Mouse (Mus musculus): Measurements from ENCODE around the gene Ola1. TPM values are rescaled to one million over a fixed set of nuclear protein-coding genes. Genes with fewer than 3 reads are reported as not detected.
A peak's percentile ranks its signal among the peaks of the same experiment; 100 is the strongest.

The Ola1 gene
- polyA plus RNA-seq, 1 experiment from 2014 or later = 36.5 TPM

- Histone ChIP-seq H3K4me2 (ENCODE audit: low read depth, low read length) (no peak overlapping the region), H3K9me3 (ENCODE audit: low read length) (no peaks in the 10 kb centered on the region), H3K4me1 (ENCODE audit: insufficient read depth) (peaks cover 10% of the 10 kb centered on the region), H3K27me3 (ENCODE audit: insufficient read depth, low read length) (no peaks in the 10 kb centered on the region), H3K4me3 (ENCODE audit: low read depth, low read length) (no peak overlapping the region), H3K9ac (replicated peaks) (no peak overlapping the region), H3K27ac (ENCODE audit: low read depth) (no peak overlapping the region), H3K36me3 (replicated peaks; ENCODE audit: insufficient read depth, low read length) (peaks cover 7% of the 10 kb centered on the region)
- TF ChIP-seq EP300 (IDR thresholded peaks at IDR 0.05; ENCODE audit: low read depth) (no peak), CTCF (IDR thresholded peaks at IDR 0.05; ENCODE audit: low read depth) (no peak)
- DNase-seq = no peak
- ATAC-seq = no peak
- 66% methylated on average over 2 of the region's 2 CpGs for WGBS (ENCODE audit: insufficient replicate concordance)
Observed at GRCm38 (mm10) chr2:73095300-73095699, 123.4 kb downstream of the Ola1 start.

GRCm38 (mm10) chr2:73093032-73093431 is 125.7 kb downstream of the Ola1 start:
- Histone ChIP-seq H3K9ac (replicated peaks) (no peak overlapping the region), H3K4me1 (ENCODE audit: insufficient read depth) (peaks cover 10% of the 10 kb centered on the region), H3K4me2 (ENCODE audit: low read depth, low read length) (peak overlapping the region; percentile 39), H3K9me3 (ENCODE audit: low read length) (no peaks in the 10 kb centered on the region), H3K27me3 (ENCODE audit: insufficient read depth, low read length) (no peaks in the 10 kb centered on the region), H3K36me3 (replicated peaks; ENCODE audit: insufficient read depth, low read length) (peaks cover 7% of the 10 kb centered on the region), H3K27ac (ENCODE audit: low read depth) (peak overlapping the region; percentile 89), H3K4me3 (ENCODE audit: low read depth, low read length) (no peak overlapping the region)
- peak; percentile 100 for ATAC-seq
- TF ChIP-seq EP300 (IDR thresholded peaks at IDR 0.05; ENCODE audit: low read depth) = peak; percentile 100
- TF ChIP-seq CTCF (IDR thresholded peaks at IDR 0.05; ENCODE audit: low read depth) = no peak
- peak; percentile 86 for DNase-seq
- WGBS (ENCODE audit: insufficient replicate concordance) = 65% methylated on average over 6 of the region's 6 CpGs

- Histone ChIP-seq H3K4me2 (ENCODE audit: low read depth, low read length) (no peak overlapping the region), H3K4me3 (ENCODE audit: low read depth, low read length) (no peak overlapping the region), H3K4me1 (ENCODE audit: insufficient read depth) (peaks cover 10% of the 10 kb centered on the region), H3K9ac (replicated peaks) (no peak overlapping the region), H3K9me3 (ENCODE audit: low read length) (no peaks in the 10 kb centered on the region), H3K27me3 (ENCODE audit: insufficient read depth, low read length) (no peaks in the 10 kb centered on the region), H3K36me3 (replicated peaks; ENCODE audit: insufficient read depth, low read length) (peaks cover 6% of the 10 kb centered on the region), H3K27ac (ENCODE audit: low read depth) (no peak overlapping the region; the same call in 1 of the 2 replicates)
- DNase-seq (no peak), ATAC-seq (no peak)
- no peak for TF ChIP-seq CTCF (IDR thresholded peaks at IDR 0.05; ENCODE audit: low read depth)
- no peak for TF ChIP-seq EP300 (IDR thresholded peaks at IDR 0.05; ENCODE audit: low read depth)
- WGBS (ENCODE audit: insufficient replicate concordance) = 91% methylated on average over 8 of the region's 8 CpGs
Observed at GRCm38 (mm10) chr2:73091302-73091701, 127.4 kb downstream of the Ola1 start.

DNA sequence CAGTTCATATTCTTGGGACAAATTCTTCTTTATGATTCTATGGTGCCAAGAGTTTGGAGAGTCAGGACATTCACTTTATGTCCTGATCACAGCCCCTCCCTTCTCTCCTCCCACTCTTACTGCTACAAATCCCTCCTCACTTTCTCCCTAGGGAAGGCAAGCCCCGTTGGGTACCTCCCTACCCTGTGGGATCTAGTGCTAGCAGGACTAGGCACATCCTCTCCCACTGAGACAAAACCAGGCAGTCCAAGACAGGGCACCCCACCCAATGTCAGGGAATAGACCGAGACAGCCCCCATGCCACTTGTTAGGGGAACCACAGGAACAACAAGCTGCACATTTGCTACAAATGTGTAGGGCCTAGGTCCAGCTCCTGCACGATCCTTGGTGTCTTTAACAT is 131.1 kb downstream of the Ola1 start:
- WGBS (ENCODE audit: insufficient replicate concordance) = 66% methylated on average over 3 of the region's 3 CpGs
- H3K4me1 ChIP-seq (ENCODE audit: insufficient read depth) = peaks cover 13% of the 10 kb centered on the region

DNA sequence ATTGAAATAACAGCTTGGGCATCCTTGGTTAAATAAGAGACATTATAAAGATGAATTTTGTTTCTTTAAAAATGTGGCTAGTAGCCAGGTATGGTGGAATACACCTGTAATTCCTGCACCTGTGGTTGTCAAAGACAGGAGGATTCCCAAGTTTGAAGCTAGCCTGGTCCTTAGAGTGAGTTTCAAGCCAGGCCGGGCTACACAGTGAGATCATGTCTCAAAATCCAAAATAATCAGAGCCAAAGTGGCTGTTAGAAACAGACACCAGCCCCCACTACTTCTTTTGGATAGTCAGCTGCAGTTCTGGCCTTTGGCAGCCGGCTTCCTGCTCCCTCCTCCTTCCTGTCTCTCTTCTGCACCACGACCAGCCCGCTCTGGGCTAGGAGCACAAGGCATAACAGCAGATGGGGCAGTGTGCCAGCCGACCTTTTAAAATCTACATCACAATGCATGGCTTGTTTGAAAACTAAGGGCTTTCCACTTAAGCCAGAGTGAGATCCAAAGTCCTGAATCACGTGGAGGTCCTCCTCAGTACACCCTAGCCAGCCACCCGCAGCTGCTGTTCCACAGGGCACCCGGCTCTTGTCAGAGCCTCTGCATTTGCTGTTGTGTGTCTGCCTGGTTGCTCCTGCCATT is 132.9 kb downstream of the Ola1 start:
- DNase-seq (no peak), ATAC-seq (no peak)
- Histone ChIP-seq H3K9me3 (ENCODE audit: low read length) (no peaks in the 10 kb centered on the region), H3K4me2 (ENCODE audit: low read depth, low read length) (no peak overlapping the region), H3K36me3 (replicated peaks; ENCODE audit: insufficient read depth, low read length) (no peaks in the 10 kb centered on the region), H3K4me1 (ENCODE audit: insufficient read depth) (peaks cover 5% of the 10 kb centered on the region; the same call in 1 of the 2 replicates), H3K27me3 (ENCODE audit: insufficient read depth, low read length) (no peaks in the 10 kb centered on the region), H3K27ac (ENCODE audit: low read depth) (no peak overlapping the region), H3K9ac (replicated peaks) (no peak overlapping the region), H3K4me3 (ENCODE audit: low read depth, low read length) (no peak overlapping the region)
- WGBS (ENCODE audit: insufficient replicate concordance) = 31% methylated on average over 8 of the region's 8 CpGs
- no peak for TF ChIP-seq EP300 (IDR thresholded peaks at IDR 0.05; ENCODE audit: low read depth)
- no peak for TF ChIP-seq CTCF (IDR thresholded peaks at IDR 0.05; ENCODE audit: low read depth)

More for the DNA sequence above, 131.1 kb downstream of the Ola1 start:
- peaks cover 6% of the 10 kb centered on the region for H3K36me3 ChIP-seq (replicated peaks; ENCODE audit: insufficient read depth, low read length)
- H3K27ac ChIP-seq (ENCODE audit: low read depth) = no peak overlapping the region
- H3K27me3 ChIP-seq (ENCODE audit: insufficient read depth, low read length) = no peaks in the 10 kb centered on the region
- ATAC-seq = no peak
- DNase-seq = no peak
- no peak overlapping the region for H3K4me2 ChIP-seq (ENCODE audit: low read depth, low read length)
- H3K9me3 ChIP-seq (ENCODE audit: low read length) = no peaks in the 10 kb centered on the region
- no peak overlapping the region for H3K9ac ChIP-seq (replicated peaks)
- no peak overlapping the region for H3K4me3 ChIP-seq (ENCODE audit: low read depth, low read length)
- TF ChIP-seq EP300 (IDR thresholded peaks at IDR 0.05; ENCODE audit: low read depth) = no peak
- TF ChIP-seq CTCF (IDR thresholded peaks at IDR 0.05; ENCODE audit: low read depth) = no peak

- Histone ChIP-seq H3K4me3 (ENCODE audit: low read depth, low read length) (no peak overlapping the region), H3K36me3 (replicated peaks; ENCODE audit: insufficient read depth, low read length) (no peaks in the 10 kb centered on the region), H3K4me2 (ENCODE audit: low read depth, low read length) (no peak overlapping the region), H3K9ac (replicated peaks) (no peak overlapping the region), H3K27ac (ENCODE audit: low read depth) (no peak overlapping the region), H3K9me3 (ENCODE audit: low read length) (no peaks in the 10 kb centered on the region), H3K4me1 (ENCODE audit: insufficient read depth) (peaks cover 5% of the 10 kb centered on the region; the same call in 1 of the 2 replicates), H3K27me3 (ENCODE audit: insufficient read depth, low read length) (0 out of 2 replicates have a peak, but pooled peaks cover 2% of the 10 kb centered on the region)
- DNase-seq (no peak), ATAC-seq (no peak)
- TF ChIP-seq CTCF (IDR thresholded peaks at IDR 0.05; ENCODE audit: low read depth) = no peak
- TF ChIP-seq EP300 (IDR thresholded peaks at IDR 0.05; ENCODE audit: low read depth) = no peak
- 90% methylated on average over 10 of the region's 10 CpGs for WGBS (ENCODE audit: insufficient replicate concordance)
Observed at GRCm38 (mm10) chr2:73082476-73082875, 136.2 kb downstream of the Ola1 start.

Measured in liver, postnatal 0 days (tissue).